Mouse (Mus musculus) MEL (cell line): ENCODE results near the gene Tbc1d30. TPM values are rescaled to one million over a fixed set of nuclear protein-coding genes. Genes with fewer than 3 reads are reported as not detected.

Source experiments
- DNase-seq: peaks from one replicate; pipeline ENCODE4 v3.0.0; 2011; ENCODE audit warnings: low read depth, low spot score
- H3K27ac ChIP-seq: 2 replicates; pipeline ENCODE4 v1.5.1; 2012; ENCODE audit warnings: low read depth, mild to moderate bottlenecking, control low read depth, low read length, moderate library complexity; ENCODE audit not compliant: control insufficient read depth
- H3K27me3 ChIP-seq, 2 experiments: fragments of 150-350 bp in 1 of 2; sonication (generic) in 1 of 2; 2 replicates each; pipeline ENCODE4 v1.6.1; 2012; ENCODE audit warnings: low read length in 2 of 2, mild to moderate bottlenecking in 2 of 2, improper control_type of control experiment in 1 of 2, moderate library complexity in 1 of 2; ENCODE audit not compliant: insufficient read depth in 2 of 2, control insufficient read depth in 1 of 2
- H3K36me3 ChIP-seq, 2 experiments: 2 replicates each; pipeline ENCODE4 v1.6.1; 2012 to 2014; ENCODE audit warnings: low read length in 2 of 2, improper control_type of control experiment in 1 of 2, inconsistent platforms in 1 of 2, mild to moderate bottlenecking in 1 of 2; ENCODE audit not compliant: insufficient read depth in 2 of 2, control insufficient read depth in 1 of 2
- H3K4me1 ChIP-seq, 2 experiments: fragments of 150-350 bp in 1 of 2; sonication (generic) in 1 of 2; 2 replicates each; pipeline ENCODE4 v1.6.1; 2012; ENCODE audit warnings: low read length in 2 of 2, improper control_type of control experiment in 1 of 2, mild to moderate bottlenecking in 1 of 2; ENCODE audit not compliant: insufficient read depth in 2 of 2, control insufficient read depth in 1 of 2
- H3K4me3 ChIP-seq, 2 experiments: fragments of 150-350 bp in 1 of 2; sonication (generic) in 1 of 2; 2 replicates each; pipeline ENCODE4 v1.5.1; 2012; ENCODE audit warnings: low read depth in 2 of 2, low read length in 2 of 2, mild to moderate bottlenecking in 2 of 2, moderate library complexity in 2 of 2, control low read depth in 1 of 2, improper control_type of control experiment in 1 of 2; ENCODE audit not compliant: control insufficient read depth in 1 of 2, insufficient read depth in 1 of 2
- H3K79me2 ChIP-seq: 2 replicates; pipeline ENCODE4 v1.6.1; 2012; ENCODE audit warnings: mild to moderate bottlenecking, low read length, moderate library complexity; ENCODE audit not compliant: control insufficient read depth, poor library complexity, insufficient read depth
- H3K9ac ChIP-seq: 2 replicates; pipeline ENCODE4 v1.6.1; 2012; ENCODE audit warnings: low read depth, mild to moderate bottlenecking, control low read depth, low read length, moderate library complexity; ENCODE audit not compliant: control insufficient read depth, poor library complexity, severe bottlenecking
- H3K9me3 ChIP-seq: fragments of 150-350 bp; sonication (generic); replicated peaks from 2 replicates; pipeline ENCODE4 v1.6.1; 2012; ENCODE audit warnings: mild to moderate bottlenecking, low read length, improper control_type of control experiment, moderate library complexity; ENCODE audit not compliant: insufficient read depth
- BHLHE40 ChIP-seq: IDR thresholded peaks from 2 replicates; pipeline ENCODE4 v1.6.1; 2012; ENCODE audit warnings: low read depth, mild to moderate bottlenecking, inconsistent platforms, low read length, improper control_type of control experiment, borderline replicate concordance
- CHD1 ChIP-seq: IDR thresholded peaks from 2 replicates; pipeline ENCODE4 v1.6.1; 2012; ENCODE audit warnings: low read depth, mild to moderate bottlenecking, inconsistent platforms, low read length, improper control_type of control experiment
- CTCF ChIP-seq, 3 experiments: IDR thresholded peaks in 2 of 3; conservative IDR thresholded peaks in 1 of 3; 2 replicates each; pipeline ENCODE4 v1.5.1; 2011 to 2012; ENCODE audit warnings: low read length in 3 of 3, low read depth in 2 of 3, mild to moderate bottlenecking in 2 of 3, improper control_type of control experiment in 1 of 3, inconsistent platforms in 1 of 3, mixed read lengths in 1 of 3, moderate library complexity in 1 of 3; ENCODE audit not compliant: control insufficient read depth in 1 of 3, insufficient read depth in 1 of 3, poor library complexity in 1 of 3, severe bottlenecking in 1 of 3
- ELF1 ChIP-seq: IDR thresholded peaks from 2 replicates; pipeline ENCODE4 v1.6.1; 2014; ENCODE audit warnings: low read depth, mild to moderate bottlenecking, inconsistent platforms, low read length, improper control_type of control experiment, moderate library complexity
- EP300 ChIP-seq, 2 experiments: IDR thresholded peaks; 2 replicates each; pipeline ENCODE4 v1.6.1; 2011; ENCODE audit warnings: improper control_type of control experiment in 2 of 2, low read length in 2 of 2, low read depth in 1 of 2, mild to moderate bottlenecking in 1 of 2
- ETS1 ChIP-seq: IDR thresholded peaks from 2 replicates; pipeline ENCODE4 v1.6.1; 2012; ENCODE audit warnings: low read depth, mild to moderate bottlenecking, inconsistent platforms, low read length, improper control_type of control experiment, moderate library complexity
- HCFC1 ChIP-seq: IDR thresholded peaks from 2 replicates; pipeline ENCODE4 v1.6.1; 2012; ENCODE audit warnings: low read depth, mild to moderate bottlenecking, inconsistent platforms, low read length, improper control_type of control experiment, moderate library complexity
- KAT2A ChIP-seq: conservative IDR thresholded peaks from 2 replicates; pipeline ENCODE4 v1.6.1; 2012; ENCODE audit warnings: low read depth, low read length, improper control_type of control experiment, inconsistent platforms
- MEF2A ChIP-seq: IDR thresholded peaks from 2 replicates; pipeline ENCODE4 v1.6.1; 2014; ENCODE audit warnings: low read depth, mild to moderate bottlenecking, inconsistent platforms, low read length, improper control_type of control experiment; ENCODE audit not compliant: poor library complexity, insufficient replicate concordance, severe bottlenecking; ENCODE audit errors: extremely low read depth
- MXI1 ChIP-seq: IDR thresholded peaks from 2 replicates; pipeline ENCODE4 v1.6.1; 2011; ENCODE audit warnings: mild to moderate bottlenecking, low read depth, low read length, improper control_type of control experiment
- MYB ChIP-seq: IDR thresholded peaks from 2 replicates; pipeline ENCODE4 v1.6.1; 2011; ENCODE audit warnings: mild to moderate bottlenecking, low read depth, low read length, improper control_type of control experiment
- MYC ChIP-seq: IDR thresholded peaks from 2 replicates; pipeline ENCODE4 v1.6.1; 2011; ENCODE audit warnings: low read depth, mild to moderate bottlenecking, low read length, improper control_type of control experiment, moderate library complexity
- NRF1 ChIP-seq: IDR thresholded peaks from 2 replicates; pipeline ENCODE4 v1.6.1; 2014; ENCODE audit warnings: low read depth, mild to moderate bottlenecking, inconsistent platforms, low read length, improper control_type of control experiment, moderate library complexity; ENCODE audit not compliant: poor library complexity, insufficient read depth, severe bottlenecking
- POLR2AphosphoS2 ChIP-seq: IDR thresholded peaks from 2 replicates; pipeline ENCODE4 v1.6.1; 2011; ENCODE audit warnings: low read length, improper control_type of control experiment
- RAD21 ChIP-seq: IDR thresholded peaks from 2 replicates; pipeline ENCODE4 v1.6.1; 2011; ENCODE audit warnings: mild to moderate bottlenecking, low read depth, low read length, improper control_type of control experiment
- RCOR1 ChIP-seq: IDR thresholded peaks from 2 replicates; pipeline ENCODE4 v1.6.1; 2012; ENCODE audit warnings: low read depth, mild to moderate bottlenecking, inconsistent platforms, low read length, improper control_type of control experiment
- TBP ChIP-seq: IDR thresholded peaks from 2 replicates; pipeline ENCODE4 v1.8.0; 2011; ENCODE audit warnings: low read depth, low read length, improper control_type of control experiment
- TCF12 ChIP-seq: IDR thresholded peaks from 2 replicates; pipeline ENCODE4 v1.6.1; 2014; ENCODE audit warnings: low read depth, mild to moderate bottlenecking, inconsistent platforms, low read length, improper control_type of control experiment, moderate library complexity
- UBTF ChIP-seq: IDR thresholded peaks from 2 replicates; pipeline ENCODE4 v1.6.1; 2012; ENCODE audit warnings: low read depth, mild to moderate bottlenecking, inconsistent platforms, low read length, improper control_type of control experiment, moderate library complexity, borderline replicate concordance; ENCODE audit not compliant: insufficient read depth
- ZMIZ1 ChIP-seq: IDR thresholded peaks from 2 replicates; pipeline ENCODE4 v1.6.1; 2012; ENCODE audit warnings: low read depth, mild to moderate bottlenecking, inconsistent platforms, low read length, improper control_type of control experiment, moderate library complexity
- polyA plus RNA-seq, 2 experiments: library from polyadenylated mRNA; stranded (reverse) in 1 of 2; unstranded in 1 of 2; fragments of >175 nt in 1 of 2; fragments of >200 nt in 1 of 2; gene quantifications; 2 replicates each; pipeline versions ENCODE4 v1.2.1 to v1.2.4; 2012; ENCODE audit warnings: low replicate concordance in 2 of 2, low read depth in 1 of 2; ENCODE audit not compliant: insufficient read length in 2 of 2, insufficient read depth in 1 of 2, missing spikeins in 1 of 2
- total RNA-seq: library from RNA; depleted of rRNA; stranded (reverse); fragments of 300-350 nt; gene quantifications from 2 replicates; pipeline ENCODE4 v1.2.3, GENCODE M21; 2012

The Tbc1d30 gene
- total and polyA plus RNA-seq, 3 experiments = 0.35 to 2.1 TPM; not detected in 1

DNA sequence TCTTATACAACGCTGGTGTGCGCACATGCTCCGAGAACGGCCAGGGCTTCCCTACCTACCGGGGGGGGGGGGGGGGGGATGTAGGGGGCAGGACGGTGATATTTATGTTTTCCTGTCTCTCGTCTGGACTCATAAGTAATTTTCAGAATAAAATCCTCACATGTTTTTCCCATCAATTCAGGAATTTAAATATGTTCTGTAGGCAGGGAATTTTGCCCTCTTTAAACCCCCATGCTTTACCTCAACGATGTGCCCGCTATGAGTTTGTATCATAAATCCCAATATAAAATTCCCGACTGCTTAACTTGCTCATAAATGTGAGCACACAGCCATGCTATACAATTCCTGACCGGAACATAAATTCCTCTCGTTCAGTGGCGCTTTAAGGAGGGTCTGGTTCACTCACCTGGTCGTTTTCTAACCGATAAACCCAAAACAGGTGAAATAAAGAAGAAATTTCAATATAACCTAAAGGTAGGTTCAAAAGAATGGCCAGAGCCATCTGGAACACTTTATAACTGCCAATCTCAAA is 122.6 kb downstream of the Tbc1d30 start:
- no peak overlapping the region for H3K9ac ChIP-seq
- TF ChIP-seq ETS1 (no peak), POLR2AphosphoS2 (no peak), MYB (no peak), NRF1 (no peak), MXI1 (no peak), TBP (no peak), TCF12 (no peak), RAD21 (no peak), MYC (no peak), EP300 (IDR thresholded peaks at IDR 0.05; ENCODE audit: low read depth in 1 of 2, low read length in 2 of 2) (no peak)

DNA sequence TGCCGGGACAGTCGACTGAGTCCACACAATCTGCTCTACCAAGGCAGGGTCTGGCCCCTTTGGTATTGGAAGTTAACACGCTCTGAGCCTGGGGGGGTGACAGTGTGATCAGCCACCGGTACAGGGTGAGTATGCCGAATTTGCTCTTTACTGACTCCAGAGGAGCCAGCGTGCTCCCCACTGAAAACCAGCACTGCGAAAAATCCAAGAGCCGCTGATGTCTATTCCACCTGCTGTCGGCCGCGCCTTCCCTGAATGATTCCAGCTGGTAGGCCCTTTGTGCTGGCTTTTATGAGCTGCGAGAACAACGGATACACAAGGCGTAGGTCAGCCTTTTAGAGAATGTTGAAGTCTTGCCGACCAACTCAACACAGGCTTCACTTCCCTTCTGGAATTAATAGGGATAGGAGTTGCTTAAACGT is 123.1 kb downstream of the Tbc1d30 start:
- Histone ChIP-seq H3K79me2 (no peaks in the 10 kb centered on the region), H3K9ac (no peak overlapping the region), H3K4me3 (no peak overlapping the region), H3K27ac (no peak overlapping the region), H3K27me3 (no peaks in the 10 kb centered on the region), H3K4me1 (no peaks in the 10 kb centered on the region), H3K9me3 (no peaks in the 10 kb centered on the region), H3K36me3 (no peaks in the 10 kb centered on the region)
- no peak for TF ChIP-seq ETS1
- TF ChIP-seq TBP = no peak
- no peak for TF ChIP-seq RCOR1
- TF ChIP-seq ELF1 = no peak
- no peak for TF ChIP-seq MEF2A
- TF ChIP-seq MYB = no peak
- TF ChIP-seq CTCF (IDR thresholded peaks at IDR 0.05 in 2 of 3, conservative IDR thresholded peaks at IDR 0.05 in 1 of 3; ENCODE audit: control insufficient read depth in 1 of 3, insufficient read depth in 1 of 3, low read depth in 2 of 3, low read length in 3 of 3, poor library complexity in 1 of 3, severe bottlenecking in 1 of 3) = no peak
- no peak for TF ChIP-seq CHD1
- TF ChIP-seq EP300 (IDR thresholded peaks at IDR 0.05; ENCODE audit: low read depth in 1 of 2, low read length in 2 of 2) = no peak
- TF ChIP-seq BHLHE40 = no peak
- no peak for TF ChIP-seq UBTF
- TF ChIP-seq KAT2A = no peak
- TF ChIP-seq RAD21 = no peak
- TF ChIP-seq HCFC1 = no peak
- no peak for TF ChIP-seq ZMIZ1
- no peak for DNase-seq

More for the DNA sequence above, 122.6 kb downstream of the Tbc1d30 start:
- no peaks in the 10 kb centered on the region for H3K4me1 ChIP-seq
- H3K27ac ChIP-seq = no peak overlapping the region
- no peaks in the 10 kb centered on the region for H3K36me3 ChIP-seq
- no peak for DNase-seq
- no peaks in the 10 kb centered on the region for H3K9me3 ChIP-seq
- no peak overlapping the region for H3K4me3 ChIP-seq
- no peaks in the 10 kb centered on the region for H3K79me2 ChIP-seq
- H3K27me3 ChIP-seq = no peaks in the 10 kb centered on the region
